Mouse (Mus musculus) stomach, embryonic 15.5 days (tissue): Measurements from ENCODE around the gene Tmem199. TPM values are rescaled to one million over a fixed set of nuclear protein-coding genes. Genes with fewer than 3 reads are reported as not detected.

Experiments used
- ATAC-seq: fragments of 200-750 bp; cut with Nextera tagmentation; 2 replicates; pipeline ENCODE4 v1.8.0; 2017; ENCODE audit warnings: low read depth, moderate number of reproducible peaks, moderate TSS enrichment; ENCODE audit not compliant: insufficient read depth, low FRiP score
- H3K27ac ChIP-seq: fragments of 300-500 bp; sonication (generic); 2 replicates; pipeline ENCODE4 v1.5.1; 2015; ENCODE audit warnings: mild to moderate bottlenecking, inconsistent platforms
- H3K27me3 ChIP-seq: fragments of 300-500 bp; sonication (generic); replicated peaks from 2 replicates; pipeline ENCODE4 v1.6.1; 2015; ENCODE audit warnings: inconsistent platforms
- H3K36me3 ChIP-seq: fragments of 300-500 bp; sonication (generic); 2 replicates; pipeline ENCODE4 v1.6.1; 2015; ENCODE audit warnings: inconsistent platforms
- H3K4me1 ChIP-seq: fragments of 300-500 bp; sonication (generic); 2 replicates; pipeline ENCODE4 v1.6.1; 2015; ENCODE audit warnings: inconsistent platforms
- H3K4me2 ChIP-seq: fragments of 300-500 bp; sonication (generic); 2 replicates; pipeline ENCODE4 v1.6.1; 2015; ENCODE audit warnings: mild to moderate bottlenecking, inconsistent platforms
- H3K4me3 ChIP-seq: fragments of 300-500 bp; sonication (generic); replicated peaks from 2 replicates; pipeline ENCODE4 v1.5.1; 2015; ENCODE audit warnings: inconsistent platforms
- H3K9ac ChIP-seq: fragments of 300-500 bp; sonication (generic); 2 replicates; pipeline ENCODE4 v1.6.1; 2015; ENCODE audit warnings: inconsistent platforms
- H3K9me3 ChIP-seq: fragments of 300-500 bp; sonication (generic); 2 replicates; pipeline ENCODE4 v1.6.1; 2016; ENCODE audit warnings: inconsistent platforms
- WGBS: fragments of 180-500 bp; shearing (Covaris S2); methylation state at CpG from one replicate; pipeline ENCODE4 v1.1.7; 2015; 5-methylcytosine and 5-hydroxymethylcytosine counted together
- polyA plus RNA-seq: library from polyadenylated mRNA; unstranded; fragments of >200 nt; fragmentation: Nextera tagmentation; extraction: Ambion mirVana; gene quantifications from 2 replicates; pipeline ENCODE4 v1.2.1, GENCODE M21; 2015

The Tmem199 gene
- polyA plus RNA-seq, 1 experiment from 2014 or later, result 45.5 TPM

- peaks cover 4% of the 10 kb centered on the region for H3K4me1 ChIP-seq
- no peaks in the 10 kb centered on the region for H3K27me3 ChIP-seq
- 0 out of 2 replicates have a peak, but pooled peaks cover 2% of the 10 kb centered on the region for H3K36me3 ChIP-seq
- ATAC-seq, result no peak
- H3K4me2 ChIP-seq, result no peak overlapping the region
- no peaks in the 10 kb centered on the region for H3K9me3 ChIP-seq
- no peak overlapping the region for H3K9ac ChIP-seq
- no peak overlapping the region for H3K4me3 ChIP-seq
- WGBS, result 77% methylated on average over 7 of the region's 7 CpGs
- H3K27ac ChIP-seq, result no peak overlapping the region
These were observed 44.5 kb downstream of the Tmem199 start for GRCm38 (mm10) chr11:78467515-78467914.

GRCm38 (mm10) chr11:78466242-78466912, 45.6 kb downstream of the Tmem199 start:
- Histone ChIP-seq H3K9ac (peak overlapping the region; percentile 67; the same call in 1 of the 2 replicates), H3K36me3 (0 out of 2 replicates have a peak, but pooled peaks cover 2% of the 10 kb centered on the region), H3K9me3 (no peaks in the 10 kb centered on the region), H3K4me3 (peak overlapping the region; percentile 71), H3K4me1 (peaks cover 4% of the 10 kb centered on the region), H3K4me2 (peak overlapping the region; percentile 88), H3K27me3 (no peaks in the 10 kb centered on the region), H3K27ac (peak overlapping the region; percentile 93)
- ATAC-seq, result 0 out of 2 replicates have a peak, but pooled peaks have one; percentile 7
- 71% methylated on average over 23 of the region's 23 CpGs for WGBS

GRCm38 (mm10) chr11:78465568-78466180, 46.3 kb downstream of the Tmem199 start, which contains the start of gene Slc46a1:
Gene Slc46a1 (plus strand): TSS chr11:78465697.
- under 1% methylated on average over 41 of the region's 41 CpGs for WGBS
- peak; percentile 95 for ATAC-seq
- Histone ChIP-seq H3K9me3 (no peaks in the 10 kb centered on the region), H3K4me2 (peak within 1 kb of the TSS; percentile 88), H3K27ac (peak within 1 kb of the TSS; percentile 93), H3K36me3 (0 out of 2 replicates have a peak, but pooled peaks cover 2% of the 10 kb centered on the region), H3K9ac (peak within 1 kb of the TSS; percentile 67), H3K4me3 (peak within 1 kb of the TSS; percentile 71), H3K27me3 (no peaks in the 10 kb centered on the region), H3K4me1 (peaks cover 4% of the 10 kb centered on the region)

GRCm38 (mm10) chr11:78465116-78465515, 46.9 kb downstream of the Tmem199 start:
- Histone ChIP-seq H3K4me1 (peaks cover 4% of the 10 kb centered on the region), H3K4me3 (peak overlapping the region; percentile 71), H3K27me3 (no peaks in the 10 kb centered on the region), H3K36me3 (0 out of 2 replicates have a peak, but pooled peaks cover 2% of the 10 kb centered on the region), H3K4me2 (peak overlapping the region; percentile 88), H3K27ac (0 out of 2 replicates have a peak overlapping the region, but pooled peaks have one; percentile 93), H3K9me3 (no peaks in the 10 kb centered on the region), H3K9ac (no peak overlapping the region)
- ATAC-seq, result no peak
- WGBS, result 25% methylated on average over 9 of the region's 9 CpGs

DNA sequence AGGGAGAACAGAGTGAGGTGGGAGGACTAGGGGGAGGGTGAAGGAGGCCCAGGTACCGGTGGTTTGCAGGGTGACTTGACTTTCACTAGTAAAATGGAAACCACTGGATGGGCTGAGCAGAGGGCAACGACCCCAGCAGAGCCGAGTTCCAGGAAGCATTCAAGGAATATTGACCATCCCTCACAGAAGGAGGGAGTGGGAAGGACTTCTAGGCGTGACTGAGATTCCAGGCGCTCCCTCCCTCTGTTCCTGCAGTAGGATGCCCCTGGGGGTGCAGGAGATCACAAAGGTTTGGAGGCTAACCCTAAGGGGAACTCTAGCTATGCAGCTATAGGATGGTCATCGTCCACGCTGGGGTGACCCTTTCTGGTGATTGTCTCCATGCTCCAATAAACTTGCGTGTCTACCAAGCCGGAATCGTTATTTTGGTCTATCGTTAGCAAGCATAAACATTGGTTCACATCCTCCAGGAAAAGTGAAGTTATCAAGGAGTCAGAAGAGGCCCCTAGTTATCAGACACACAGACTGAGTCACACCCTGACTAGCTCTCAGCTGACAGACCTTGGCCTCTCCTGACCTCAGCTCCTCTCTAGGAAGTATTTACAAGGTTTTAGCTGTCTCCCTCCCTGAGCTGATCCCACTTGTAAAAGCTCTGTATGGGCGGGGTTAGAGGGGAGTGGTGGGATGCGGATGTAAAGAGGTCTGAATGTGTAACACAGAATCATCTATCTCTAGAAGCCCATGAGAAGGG, 48.5 kb downstream of the Tmem199 start:
- Histone ChIP-seq H3K4me2 (no peak overlapping the region), H3K9ac (no peak overlapping the region), H3K9me3 (no peaks in the 10 kb centered on the region), H3K4me1 (peaks cover 4% of the 10 kb centered on the region), H3K27ac (no peak overlapping the region), H3K4me3 (no peak overlapping the region), H3K27me3 (no peaks in the 10 kb centered on the region), H3K36me3 (no peaks in the 10 kb centered on the region)
- WGBS, result 49% methylated on average over 13 of the region's 13 CpGs
- ATAC-seq, result no peak

GRCm38 (mm10) chr11:78462669-78463068, 49.3 kb downstream of the Tmem199 start:
- ATAC-seq, result no peak
- Histone ChIP-seq H3K27ac (no peak overlapping the region), H3K9me3 (no peaks in the 10 kb centered on the region), H3K36me3 (no peaks in the 10 kb centered on the region), H3K4me1 (peaks cover 4% of the 10 kb centered on the region), H3K27me3 (no peaks in the 10 kb centered on the region), H3K9ac (no peak overlapping the region), H3K4me3 (no peak overlapping the region), H3K4me2 (no peak overlapping the region)
- 78% methylated on average over 5 of the region's 5 CpGs for WGBS

- Histone ChIP-seq H3K4me1 (peaks cover 4% of the 10 kb centered on the region), H3K27me3 (no peaks in the 10 kb centered on the region), H3K4me2 (no peak overlapping the region), H3K4me3 (no peak overlapping the region), H3K9me3 (no peaks in the 10 kb centered on the region), H3K27ac (no peak overlapping the region), H3K9ac (no peak overlapping the region), H3K36me3 (no peaks in the 10 kb centered on the region)
- 87% methylated on average over 1 of the region's 1 CpGs for WGBS
- ATAC-seq, result no peak
These were observed 50.1 kb downstream of the Tmem199 start for GRCm38 (mm10) chr11:78461894-78462293.

- no peaks in the 10 kb centered on the region for H3K9me3 ChIP-seq
- ATAC-seq, result no peak
- H3K36me3 ChIP-seq, result no peaks in the 10 kb centered on the region
- H3K4me3 ChIP-seq, result no peak overlapping the region
- H3K27me3 ChIP-seq, result no peaks in the 10 kb centered on the region
- 78% methylated on average over 17 of the region's 17 CpGs for WGBS
- no peak overlapping the region for H3K4me2 ChIP-seq
- H3K9ac ChIP-seq, result no peak overlapping the region
- H3K4me1 ChIP-seq, result no peaks in the 10 kb centered on the region
- no peak overlapping the region for H3K27ac ChIP-seq
These were observed 53.2 kb downstream of the Tmem199 start for GRCm38 (mm10) chr11:78458740-78459139.

Other genes with a start within 250 kb of the Tmem199 start
- gene BC030499, start 221.3 kb downstream of the Tmem199 start, polyA plus RNA-seq, result 0.26 and 0.37 TPM in 2 replicates
- 33.3 and 34.6 TPM in 2 replicates for gene Spag5, start 210.6 kb downstream of the Tmem199 start, polyA plus RNA-seq
- gene Aldoc, start 189.2 kb downstream of the Tmem199 start, polyA plus RNA-seq, result 24.1 and 24.5 TPM in 2 replicates
- 67.8 and 75.7 TPM in 2 replicates for gene Pigs, start 183.8 kb downstream of the Tmem199 start, polyA plus RNA-seq
- 34.1 and 34.8 TPM in 2 replicates for gene Unc119, start 168.7 kb downstream of the Tmem199 start, polyA plus RNA-seq
- 0.63 and 0.90 TPM in 2 replicates for gene Foxn1, start 125.6 kb downstream of the Tmem199 start, polyA plus RNA-seq
- gene Slc13a2, start 90.0 kb downstream of the Tmem199 start, polyA plus RNA-seq, result 0.26 and 0.51 TPM in 2 replicates
- 11.9 and 12.4 TPM in 2 replicates for gene Slc46a1, start 46.5 kb downstream of the Tmem199 start, polyA plus RNA-seq
- 2.6 and 3.3 TPM in 2 replicates for gene Sarm1, start 14.4 kb downstream of the Tmem199 start, polyA plus RNA-seq
- gene Vtn, start 13.1 kb downstream of the Tmem199 start, polyA plus RNA-seq, result 59.8 and 67.8 TPM in 2 replicates
- not detected in 2 replicates for gene Sebox, start 8.7 kb downstream of the Tmem199 start, polyA plus RNA-seq
- gene Poldip2, start within 50 bp of the Tmem199 start, polyA plus RNA-seq, result 131 and 145 TPM in 2 replicates
- gene Tnfaip1, start 24.2 kb upstream of the Tmem199 start, polyA plus RNA-seq, result 66.3 and 73.6 TPM in 2 replicates
- gene Ift20, start 24.2 kb upstream of the Tmem199 start, polyA plus RNA-seq, result 142 and 147 TPM in 2 replicates
- 244 and 293 TPM in 2 replicates for gene Tmem97, start 38.6 kb upstream of the Tmem199 start, polyA plus RNA-seq
- 9.2 and 11.8 TPM in 2 replicates for gene Nlk, start 185.2 kb upstream of the Tmem199 start, polyA plus RNA-seq
- gene Ccnq, start 239.6 kb upstream of the Tmem199 start, polyA plus RNA-seq, result 36.9 and 39.3 TPM in 2 replicates